Mouse (Mus musculus) forebrain, embryonic 14.5 days (tissue): Measurements from ENCODE around the gene Hist1h3d. TPM values are rescaled to one million over a fixed set of nuclear protein-coding genes. Genes with fewer than 3 reads are reported as not detected.
"Not testable (repeated sequence)": the region's sequence is repeated elsewhere in the genome, so short reads cannot be mapped to it uniquely, and the experiment has no call there.

ENCODE experiments used
- ATAC-seq: fragments of 200-750 bp; cut with Nextera tagmentation; 2 replicates; pipeline ENCODE4 v1.8.0; 2017; ENCODE audit warnings: mild to moderate bottlenecking, moderate library complexity
- DNase-seq: peaks from one replicate; pipeline ENCODE4 v3.0.0-alpha.2; 2015; ENCODE audit warnings: low spot score
- H3K27ac ChIP-seq: fragments of 300-500 bp; sonication (generic); 2 replicates; pipeline ENCODE4 v1.5.1; 2014; ENCODE audit warnings: low read depth, mild to moderate bottlenecking, control low read depth, low read length, moderate library complexity
- H3K27me3 ChIP-seq: fragments of 300-500 bp; sonication (generic); replicated peaks from 2 replicates; pipeline ENCODE4 v1.6.1; 2014; ENCODE audit warnings: low read length, control low read depth, mixed read lengths; ENCODE audit not compliant: control insufficient read depth, insufficient read depth
- H3K36me3 ChIP-seq: fragments of 300-500 bp; sonication (generic); 2 replicates; pipeline ENCODE4 v1.6.1; 2014; ENCODE audit warnings: low read length, control low read depth; ENCODE audit not compliant: control insufficient read depth, insufficient read depth
- H3K4me1 ChIP-seq: fragments of 300-500 bp; sonication (generic); 2 replicates; pipeline ENCODE4 v1.6.1; 2014; ENCODE audit warnings: antibody characterized with exemption, low read length, control low read depth; ENCODE audit not compliant: control insufficient read depth, insufficient read depth
- H3K4me2 ChIP-seq: fragments of 300-500 bp; sonication (generic); 2 replicates; pipeline ENCODE4 v1.6.1; 2014; ENCODE audit warnings: mild to moderate bottlenecking, control low read depth, low read length
- H3K4me3 ChIP-seq: fragments of 300-500 bp; sonication (generic); 2 replicates; pipeline ENCODE4 v1.5.1; 2014; ENCODE audit warnings: low read depth, low read length, control low read depth
- H3K9ac ChIP-seq: fragments of 300-500 bp; sonication (generic); 2 replicates; pipeline ENCODE4 v1.6.1; 2014; ENCODE audit warnings: mild to moderate bottlenecking, low read length, control low read depth, moderate library complexity
- H3K9me3 ChIP-seq: fragments of 300-500 bp; sonication (generic); replicated peaks from 2 replicates; pipeline ENCODE4 v1.6.1; 2016; ENCODE audit warnings: low read length, control low read depth, mixed read lengths; ENCODE audit not compliant: control insufficient read depth
- WGBS: fragments of 180-500 bp; shearing (Covaris S2); extraction: QIAGEN DNeasy Blood & Tissue Kit; methylation state at CpG from one replicate; pipeline ENCODE4 v1.1.7; 2014; 5-methylcytosine and 5-hydroxymethylcytosine counted together
- polyA plus RNA-seq: library from polyadenylated mRNA; unstranded; fragments of >200 nt; fragmentation: Nextera tagmentation; extraction: Ambion mirVana; gene quantifications from 2 replicates; pipeline ENCODE4 v1.2.1, GENCODE M21; 2014

The Hist1h3d gene
- polyA plus RNA-seq, 1 experiment from 2014 or later, result 5.8 TPM

DNA sequence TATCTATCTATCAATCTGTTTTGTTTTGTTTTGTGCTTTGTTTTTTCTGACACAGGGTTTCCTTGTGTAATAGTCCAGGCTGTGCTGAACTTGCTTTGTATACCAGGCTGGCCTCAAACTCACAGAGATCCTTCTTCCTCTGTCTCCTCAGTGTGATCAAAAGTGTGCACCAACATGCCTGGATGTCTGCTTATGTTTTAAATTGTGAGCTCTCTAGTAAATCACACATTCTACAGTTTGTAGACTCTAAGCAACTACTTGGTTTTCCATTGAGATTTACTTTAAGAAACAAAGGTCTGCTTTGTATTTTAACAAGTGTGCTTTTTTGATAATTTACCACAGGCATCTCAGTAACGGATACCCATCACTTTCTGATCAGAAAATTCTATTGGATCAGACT is 2.3 kb downstream of the Hist1h3d start:
- Histone ChIP-seq H3K4me1 (peaks cover 30% of the 10 kb centered on the region), H3K36me3 (no peaks in the 10 kb centered on the region), H3K27ac (no peak overlapping the region), H3K9me3 (no peaks in the 10 kb centered on the region), H3K27me3 (no peaks in the 10 kb centered on the region), H3K4me3 (no peak overlapping the region), H3K4me2 (no peak overlapping the region), H3K9ac (no peak overlapping the region)
- 95% methylated on average over 1 of the region's 1 CpGs for WGBS
- DNase-seq (no peak), ATAC-seq (no peak)

DNA sequence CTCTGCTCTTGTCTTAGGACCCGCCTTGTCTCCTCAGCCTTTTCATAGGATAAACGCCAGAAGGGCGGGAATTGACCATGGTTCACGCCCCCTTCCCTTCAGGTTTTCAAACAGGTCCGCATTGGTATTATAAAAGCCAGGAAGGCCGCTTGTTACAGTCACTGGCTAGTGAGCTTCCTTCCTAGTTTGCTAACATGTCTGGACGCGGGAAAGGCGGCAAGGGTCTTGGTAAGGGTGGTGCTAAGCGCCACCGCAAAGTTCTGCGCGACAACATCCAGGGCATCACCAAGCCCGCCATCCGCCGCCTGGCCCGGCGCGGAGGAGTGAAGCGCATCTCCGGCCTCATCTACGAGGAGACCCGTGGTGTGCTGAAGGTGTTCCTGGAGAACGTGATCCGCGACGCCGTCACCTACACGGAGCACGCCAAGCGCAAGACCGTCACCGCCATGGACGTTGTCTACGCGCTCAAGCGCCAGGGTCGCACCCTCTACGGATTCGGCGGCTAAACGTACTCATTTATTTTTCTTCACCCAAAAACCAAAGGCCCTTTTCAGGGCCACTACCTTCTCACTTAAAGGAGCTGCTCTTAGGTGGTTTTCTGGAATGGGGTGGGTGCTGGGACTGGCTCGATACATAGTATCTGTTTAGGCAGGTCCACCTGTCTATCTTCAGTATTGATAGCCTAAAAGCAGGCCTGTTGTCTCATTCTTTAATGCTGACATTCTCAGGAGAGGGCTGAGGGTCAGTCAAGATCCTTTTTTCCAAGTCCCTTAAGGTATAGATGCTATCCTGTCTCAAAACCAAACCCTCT is 6.0 kb downstream of the Hist1h3d start, which contains the start of gene Hist1h4d:
Gene Hist1h4d, plus strand, starts transcription at position 191 of the 811 bp plus-strand sequence.
- peaks cover 31% of the 10 kb centered on the region for H3K4me1 ChIP-seq
- peak within 1 kb of the TSS; percentile 96 for H3K27ac ChIP-seq
- H3K4me3 ChIP-seq, result peak within 1 kb of the TSS; percentile 45
- H3K9me3 ChIP-seq, result no peaks in the 10 kb centered on the region
- WGBS, result under 1% methylated on average over 43 of the region's 43 CpGs
- ATAC-seq, result peak; percentile 87
- peak; percentile 99 for DNase-seq
- no peaks in the 10 kb centered on the region for H3K27me3 ChIP-seq
- H3K9ac ChIP-seq, result peak within 1 kb of the TSS; percentile 74
- peak within 1 kb of the TSS; percentile 93 for H3K4me2 ChIP-seq
- no peaks in the 10 kb centered on the region for H3K36me3 ChIP-seq

DNA sequence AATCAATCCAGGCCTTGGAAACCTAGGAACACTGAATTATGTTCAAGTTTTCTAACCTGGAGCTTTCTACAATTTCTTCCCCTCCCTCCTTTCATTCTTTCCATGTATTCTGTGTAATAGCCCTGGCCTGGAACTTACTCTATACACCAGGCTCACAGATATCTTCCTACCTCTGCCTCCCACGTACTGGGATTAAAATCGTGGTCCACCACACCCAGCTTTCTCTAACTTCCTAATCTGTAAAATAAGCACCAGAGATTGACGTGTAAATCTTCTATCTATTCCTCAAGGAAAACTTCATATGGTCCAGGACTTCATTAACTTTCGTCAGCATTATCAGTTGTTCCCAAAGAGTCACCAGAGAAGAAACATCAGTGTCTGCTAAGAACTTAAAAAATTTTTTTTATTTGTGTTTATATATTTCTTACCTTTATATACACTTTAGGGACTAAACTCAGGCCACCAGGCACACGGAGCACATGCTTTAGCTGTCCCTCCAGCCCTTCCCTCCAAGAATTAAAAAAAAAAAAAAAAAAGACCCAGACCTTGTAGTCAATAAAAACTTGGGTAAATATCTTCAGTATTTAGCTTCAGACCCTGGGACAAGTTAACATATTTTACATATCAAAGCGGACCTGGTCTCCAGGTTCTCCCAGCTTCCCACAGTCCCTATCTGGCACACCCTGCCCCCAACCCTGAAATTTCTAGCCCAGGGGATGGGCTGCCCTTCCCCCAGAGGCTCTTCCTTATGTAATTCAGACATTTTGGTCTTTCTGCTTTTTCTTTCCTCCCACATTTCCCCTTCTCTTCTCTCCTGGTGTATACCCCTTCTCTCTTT is 6.9 kb downstream of the Hist1h3d start:
- Histone ChIP-seq H3K36me3 (no peaks in the 10 kb centered on the region), H3K27me3 (no peaks in the 10 kb centered on the region), H3K4me2 (peak overlapping the region; percentile 93), H3K9me3 (no peaks in the 10 kb centered on the region), H3K4me3 (peak overlapping the region; percentile 45), H3K9ac (peak overlapping the region; percentile 74), H3K4me1 (peaks cover 28% of the 10 kb centered on the region), H3K27ac (peak overlapping the region; percentile 96)
- DNase-seq (peak; percentile 15), ATAC-seq (no peak)
- 5% methylated on average over 6 of the region's 6 CpGs for WGBS

DNA sequence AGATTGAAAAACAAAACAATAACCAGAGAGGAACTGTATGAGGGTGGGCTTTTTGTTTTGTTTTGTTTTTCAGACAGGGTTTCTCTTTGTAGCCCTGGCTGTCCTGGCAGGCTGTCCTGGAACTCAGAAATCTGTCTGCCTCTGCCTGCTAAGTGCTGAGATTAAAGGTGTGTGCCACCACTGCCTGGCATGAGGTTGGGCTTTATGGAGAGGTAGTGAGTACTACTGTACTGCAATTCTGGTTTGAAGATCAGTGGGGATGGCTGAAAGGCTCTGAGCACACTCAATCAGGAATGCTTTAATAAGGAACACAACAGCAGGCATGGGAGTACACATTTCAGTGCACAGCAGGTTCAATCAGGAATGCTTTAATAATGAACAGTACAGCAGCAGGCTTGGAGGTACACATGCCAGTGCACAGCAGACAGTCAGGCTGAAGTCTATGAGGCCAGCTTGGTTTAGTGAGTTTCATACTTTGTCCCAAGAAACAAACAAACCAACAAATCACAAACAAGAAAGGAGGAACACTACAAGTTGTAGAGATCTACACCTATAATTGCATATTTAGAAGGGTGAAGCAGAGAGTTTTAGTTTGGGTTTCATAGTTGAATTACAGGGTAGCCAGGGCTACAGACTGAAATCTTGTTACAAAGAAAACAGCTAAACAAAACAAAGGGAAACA is 8.0 kb downstream of the Hist1h3d start:
- H3K27ac ChIP-seq, result peak overlapping the region; percentile 96
- DNase-seq, result peak; percentile 15

DNA sequence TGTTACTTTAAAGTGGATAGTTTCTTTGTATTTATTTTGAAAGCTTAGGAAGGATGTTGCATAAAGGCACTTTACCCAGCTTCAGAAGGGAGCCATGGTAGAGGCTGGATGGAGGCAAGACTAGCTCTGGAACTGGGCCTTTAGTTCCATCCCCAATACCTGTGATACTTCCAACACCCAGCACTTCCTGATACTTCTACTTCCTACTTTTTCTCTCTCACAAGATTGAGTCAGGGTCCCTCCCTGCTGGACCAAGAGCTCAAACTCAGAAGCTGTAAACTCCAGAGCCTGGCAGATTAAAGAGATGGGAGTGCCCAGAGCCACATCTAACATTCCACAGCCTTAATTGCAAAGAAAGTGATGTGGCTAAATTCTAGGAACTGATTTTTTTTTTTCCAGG is 8.8 kb downstream of the Hist1h3d start:
- ATAC-seq (no peak), DNase-seq (peak; percentile 6)
- H3K4me3 ChIP-seq, result peak overlapping the region; percentile 42
- no peaks in the 10 kb centered on the region for H3K9me3 ChIP-seq
- H3K4me2 ChIP-seq, result peak overlapping the region; percentile 93
- peaks cover 28% of the 10 kb centered on the region for H3K4me1 ChIP-seq
- no peaks in the 10 kb centered on the region for H3K27me3 ChIP-seq
- H3K36me3 ChIP-seq, result no peaks in the 10 kb centered on the region
- H3K27ac ChIP-seq, result peak overlapping the region; percentile 96
- H3K9ac ChIP-seq, result peak overlapping the region; percentile 72

More for the DNA sequence above, 8.0 kb downstream of the Hist1h3d start:
- no peaks in the 10 kb centered on the region for H3K27me3 ChIP-seq
- H3K4me1 ChIP-seq, result peaks cover 28% of the 10 kb centered on the region
- H3K4me3 ChIP-seq, result no peak overlapping the region
- no peaks in the 10 kb centered on the region for H3K36me3 ChIP-seq
- no peaks in the 10 kb centered on the region for H3K9me3 ChIP-seq
- H3K9ac ChIP-seq, result no peak overlapping the region
- peak overlapping the region; percentile 93 for H3K4me2 ChIP-seq
- no peak for ATAC-seq

DNA sequence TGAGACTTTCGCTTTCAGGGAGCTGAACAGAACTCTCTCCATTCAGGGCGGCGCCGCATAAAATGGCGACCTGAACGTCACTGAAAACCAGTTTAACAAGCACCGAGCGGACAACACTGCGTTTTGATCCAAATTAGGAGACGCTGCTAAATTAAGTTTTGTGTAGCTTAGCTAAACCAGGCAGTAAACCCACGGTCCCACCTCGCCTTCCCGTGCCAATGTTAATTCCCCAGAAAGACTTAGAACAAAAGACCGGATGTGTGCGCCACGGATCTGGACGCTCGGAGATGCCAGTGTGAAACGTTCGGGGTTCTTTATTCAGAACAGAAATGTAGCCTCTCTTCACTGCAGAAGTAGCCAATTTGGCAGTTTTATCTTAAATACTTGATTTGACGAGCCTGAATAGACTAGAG is 9.5 kb downstream of the Hist1h3d start:
- Histone ChIP-seq H3K27me3 (no peaks in the 10 kb centered on the region), H3K9me3 (no peaks in the 10 kb centered on the region), H3K27ac (peak overlapping the region; percentile 96), H3K4me1 (peaks cover 28% of the 10 kb centered on the region), H3K4me3 (peak overlapping the region; percentile 42), H3K36me3 (no peaks in the 10 kb centered on the region), H3K9ac (peak overlapping the region; percentile 72), H3K4me2 (peak overlapping the region; percentile 93)
- ATAC-seq (0 out of 2 replicates have a peak, but pooled peaks have one; percentile 21), DNase-seq (peak; percentile 84)
- under 1% methylated on average over 21 of the region's 21 CpGs for WGBS

DNA sequence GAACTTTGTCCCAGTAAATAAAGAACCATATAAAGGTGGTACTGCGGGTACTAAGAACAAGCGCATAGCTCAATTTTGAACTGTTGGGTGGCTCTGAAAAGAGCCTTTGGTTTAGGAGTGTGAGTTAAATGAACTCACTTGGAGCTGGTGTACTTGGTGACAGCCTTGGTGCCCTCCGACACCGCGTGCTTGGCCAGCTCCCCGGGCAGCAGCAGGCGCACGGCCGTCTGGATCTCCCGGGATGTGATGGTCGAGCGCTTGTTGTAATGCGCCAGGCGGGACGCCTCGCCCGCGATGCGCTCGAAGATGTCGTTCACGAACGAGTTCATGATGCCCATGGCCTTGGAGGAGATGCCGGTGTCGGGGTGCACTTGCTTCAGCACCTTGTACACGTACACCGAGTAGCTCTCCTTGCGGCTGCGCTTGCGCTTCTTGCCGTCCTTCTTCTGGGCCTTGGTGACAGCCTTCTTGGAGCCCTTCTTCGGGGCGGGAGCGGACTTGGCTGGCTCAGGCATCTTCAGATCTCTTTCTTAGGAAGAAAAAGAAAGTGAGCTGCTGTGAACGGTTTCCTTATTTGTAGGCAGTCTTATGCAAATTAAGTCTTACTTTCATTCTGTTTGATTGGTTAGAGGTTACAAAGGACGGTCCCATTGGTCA is 10.0 kb downstream of the Hist1h3d start:
- Histone ChIP-seq H3K4me1 (peaks cover 28% of the 10 kb centered on the region), H3K9ac (peak overlapping the region; percentile 72), H3K4me3 (peak overlapping the region; percentile 42), H3K4me2 (peak overlapping the region; percentile 93), H3K27ac (peak overlapping the region; percentile 96)
- WGBS, result under 1% methylated on average over 28 of the region's 36 CpGs
- H3K9me3 ChIP-seq, H3K27me3 ChIP-seq, H3K36me3 ChIP-seq: not testable (repeated sequence)
- ATAC-seq, result peak; percentile 87
- DNase-seq, result peak; percentile 98
